Mouse (Mus musculus): ENCODE measurements around the gene Trap1. TPM values are rescaled to one million over a fixed set of nuclear protein-coding genes. Genes with fewer than 3 reads are reported as not detected.

Trap1 gene
- polyA plus RNA-seq, 1 experiment: 266 TPM

- TF ChIP-seq GATA1 (IDR thresholded peaks at IDR 0.05; ENCODE audit: low read length): no peak
These were observed 64.6 kb downstream of the Trap1 start for GRCm38 (mm10) chr16:4012882-4013570.

- TF ChIP-seq GATA1 (IDR thresholded peaks at IDR 0.05; ENCODE audit: low read length): no peak
These were observed 73.9 kb downstream of the Trap1 start, which contains the start of gene Slx4 for GRCm38 (mm10) chr16:4003489-4004398. Slx4 (minus strand) TSS chr16:4003770.

Other genes with a start within 250 kb of the Trap1 start
- not detected in 2 replicates for gene Olfr15, start 246.9 kb downstream of the Trap1 start, polyA plus RNA-seq (2012)
- 0.13 and 0.15 TPM in 2 replicates for gene Zfp174, start 230.6 kb downstream of the Trap1 start, polyA plus RNA-seq (2012)
- 26.7 and 31.0 TPM in 2 replicates for gene Naa60, start 205.5 kb downstream of the Trap1 start, polyA plus RNA-seq (2012)
- gene Zfp597, start 193.3 kb downstream of the Trap1 start, polyA plus RNA-seq (2012): 2.6 and 3.9 TPM in 2 replicates
- not detected in 2 replicates for gene Gm20695, start 193.2 kb downstream of the Trap1 start, polyA plus RNA-seq (2012)
- gene 1700037C18Rik, start 169.1 kb downstream of the Trap1 start, polyA plus RNA-seq (2012): 9.7 and 12.7 TPM in 2 replicates
- 34.6 and 36.0 TPM in 2 replicates for gene Cluap1, start 169.0 kb downstream of the Trap1 start, polyA plus RNA-seq (2012)
- gene Nlrc3, start 101.2 kb downstream of the Trap1 start, polyA plus RNA-seq (2012): 0.01 TPM in 1 of 2 replicates, not detected in the other
- gene Slx4, start 74.1 kb downstream of the Trap1 start, polyA plus RNA-seq (2012): 15.2 and 26.2 TPM in 2 replicates
- gene Dnase1, start 40.9 kb downstream of the Trap1 start, polyA plus RNA-seq (2012): not detected in 2 replicates
- gene Crebbp, start 136.2 kb upstream of the Trap1 start, polyA plus RNA-seq (2012): 4.9 and 8.4 TPM in 2 replicates